Mouse (Mus musculus) erythroblast, adult 5-6 weeks (primary cell): ENCODE measurements at regions not wholly inside any gene's neighbourhood (a gene's known extent, or its start where the extent isn't known, plus 50 kb on each side); places are given as distances from the start of the nearest gene placed in this dataset.

Experiments used
- ATAC-seq: replicated peaks from 2 replicates; pipeline ENCODE4 v1.8.0; 2016; ENCODE audit warnings: moderate number of reproducible peaks, mild to moderate bottlenecking, moderate TSS enrichment, inconsistent platforms; ENCODE audit not compliant: poor library complexity, low FRiP score, severe bottlenecking

- ATAC-seq, result no peak
Measured at GRCm38 (mm10) chr11:111766371-111767011, 700.5 kb downstream of the Kcnj2 start.

GRCm38 (mm10) chr11:111767012-111767392 is 701.0 kb downstream of the Kcnj2 start:
- no peak for ATAC-seq

GRCm38 (mm10) chr11:111774108-111774679 is 708.2 kb downstream of the Kcnj2 start:
- peak; percentile 57; the same call in 1 of the 2 replicates for ATAC-seq

GRCm38 (mm10) chr11:111781321-111781720 is 715.4 kb downstream of the Kcnj2 start:
- ATAC-seq, result no peak

GRCm38 (mm10) chr11:111791267-111791926 is 725.4 kb downstream of the Kcnj2 start:
- no peak for ATAC-seq

- ATAC-seq, result no peak
Measured at GRCm38 (mm10) chr11:111801033-111801432, 735.1 kb downstream of the Kcnj2 start.

- ATAC-seq, result no peak
Measured at GRCm38 (mm10) chr11:111816176-111816775, 750.3 kb downstream of the Kcnj2 start.

GRCm38 (mm10) chr11:111818124-111818523 is 752.2 kb downstream of the Kcnj2 start:
- no peak for ATAC-seq

GRCm38 (mm10) chr11:111820356-111820755 is 754.4 kb downstream of the Kcnj2 start:
- no peak for ATAC-seq

- no peak for ATAC-seq
Measured at GRCm38 (mm10) chr11:111828455-111828854, 762.5 kb downstream of the Kcnj2 start.

- ATAC-seq, result no peak
Measured at GRCm38 (mm10) chr11:111838996-111839395, 773.0 kb downstream of the Kcnj2 start.

- no peak for ATAC-seq
Measured at GRCm38 (mm10) chr11:111843728-111844258, 777.8 kb downstream of the Kcnj2 start.

- ATAC-seq, result no peak
Measured at GRCm38 (mm10) chr11:111844382-111845027, 778.5 kb downstream of the Kcnj2 start.

GRCm38 (mm10) chr11:111857288-111857687 is 791.3 kb downstream of the Kcnj2 start:
- ATAC-seq, result no peak

- ATAC-seq, result no peak
Measured at GRCm38 (mm10) chr11:111858111-111858510, 792.1 kb downstream of the Kcnj2 start.

- no peak for ATAC-seq
Measured at GRCm38 (mm10) chr11:111865143-111865542, 799.2 kb downstream of the Kcnj2 start.

GRCm38 (mm10) chr11:111875406-111875805 is 809.4 kb downstream of the Kcnj2 start:
- no peak for ATAC-seq

- no peak for ATAC-seq
Measured at GRCm38 (mm10) chr11:111880146-111880545, 814.2 kb downstream of the Kcnj2 start.

GRCm38 (mm10) chr11:111890026-111890425 is 824.1 kb downstream of the Kcnj2 start:
- ATAC-seq, result no peak

- ATAC-seq, result no peak
Measured at GRCm38 (mm10) chr11:111893861-111894260, 827.9 kb downstream of the Kcnj2 start.
